In genomic region chr12:104923948-104924388, GRCm38 (mm10) we compare ENCODE assay signal across 10 mouse cellular contexts. TPM values are rescaled to one million over a fixed set of nuclear protein-coding genes. Genes with fewer than 3 reads are reported as not detected.
A peak's percentile ranks its signal among the peaks of the same experiment; 100 is the strongest.
DNase-seq lines count a peak whose midpoint lies in the region; ATAC-seq and TF ChIP-seq lines count a peak whose summit lies in the region.
"Had no signal": no experiment of that assay in that cellular context is flagged by ENCODE, and none has a peak within 500 bp of the region (broad histone marks: within the 10 kb centered on the region; RNA-seq: fewer than 3 reads in every experiment).

No protein-coding gene starts in this region.

- H3K27ac ChIP-seq in hindbrain, postnatal 0 days = peak overlapping the region; percentile 32
- H3K27ac ChIP-seq in hindbrain, embryonic 13.5 days = no peak overlapping the region
- H3K27ac ChIP-seq in limb, embryonic 14.5 days (replicated peaks; ENCODE audit: low read depth, low read length) = peak overlapping the region; percentile 79
- H3K27ac ChIP-seq in thymus, adult 2 months (ENCODE audit: control insufficient read depth, insufficient read depth, low read length) = no peak overlapping the region

- DNase-seq in hindbrain, postnatal 0 days (ENCODE audit: low spot score) = no peak
- DNase-seq in brain, embryonic 14.5 days (ENCODE audit: low read depth) = peak; percentile 37
- DNase-seq in gastrocnemius, postnatal 25 days = peak; percentile 23
- DNase-seq in limb, embryonic 14.5 days (ENCODE audit: low spot score) = peak; percentile 65
- DNase-seq in right cerebral cortex, adult 18-20 months = no peak
- no peak for DNase-seq in B cell, adult 2 months
- DNase-seq in thymus, adult 2 months = no peak
- DNase-seq: right cerebral cortex, postnatal 14 days had no signal

- no peak for ATAC-seq in hindbrain, postnatal 0 days
- no peak for ATAC-seq in hindbrain, embryonic 13.5 days (ENCODE audit: low FRiP score)
- peak; percentile 64 for ATAC-seq in limb, embryonic 14.5 days (ENCODE audit: low FRiP score, low read depth)

- H3K4me2 ChIP-seq in hindbrain, postnatal 0 days (ENCODE audit: low read depth, low read length) = no peak overlapping the region
- no peak overlapping the region for H3K4me2 ChIP-seq in hindbrain, embryonic 13.5 days
- H3K4me2 ChIP-seq in limb, embryonic 14.5 days (replicated peaks; ENCODE audit: low read depth, low read length, severe bottlenecking) = peak overlapping the region; percentile 22
- H3K4me2 ChIP-seq: liver, embryonic 11.5 days had no signal

- 43% methylated on average over 19 of the region's 19 CpGs for WGBS in hindbrain, postnatal 0 days
- WGBS in hindbrain, embryonic 13.5 days = 56% methylated on average over 19 of the region's 19 CpGs
- WGBS in limb, embryonic 14.5 days = 13% methylated on average over 19 of the region's 19 CpGs
- 31% methylated on average over 19 of the region's 19 CpGs for WGBS in thymus, adult 2 months

- H3K9me3 ChIP-seq in hindbrain, postnatal 0 days (ENCODE audit: low read length) = no peaks in the 10 kb centered on the region
- no peaks in the 10 kb centered on the region for H3K9me3 ChIP-seq in hindbrain, embryonic 13.5 days
- H3K9me3 ChIP-seq in limb, embryonic 14.5 days (ENCODE audit: control insufficient read depth, low read length) = no peaks in the 10 kb centered on the region

- TF ChIP-seq POLR2A in brain, embryonic 14.5 days (IDR thresholded peaks at IDR 0.05; ENCODE audit: borderline replicate concordance, extremely low read depth, insufficient read depth, insufficient read length, poor library complexity, severe bottlenecking) = no peak
- TF ChIP-seq POLR2A in limb, embryonic 14.5 days (IDR thresholded peaks at IDR 0.05; ENCODE audit: borderline replicate concordance, extremely low read depth, insufficient read depth, insufficient read length) = no peak
- no peak for TF ChIP-seq POLR2A in thymus, adult 2 months (IDR thresholded peaks at IDR 0.05; ENCODE audit: control insufficient read depth, extremely low read depth, insufficient read depth, low read length, poor library complexity)

- no peaks in the 10 kb centered on the region for H3K36me3 ChIP-seq in hindbrain, postnatal 0 days (ENCODE audit: insufficient read depth, low read length)
- H3K36me3 ChIP-seq in hindbrain, embryonic 13.5 days = no peaks in the 10 kb centered on the region
- H3K36me3 ChIP-seq in limb, embryonic 14.5 days (ENCODE audit: control insufficient read depth, insufficient read depth, low read length) = no peaks in the 10 kb centered on the region
- no peaks in the 10 kb centered on the region for H3K36me3 ChIP-seq in thymus, adult 2 months (ENCODE audit: control insufficient read depth, insufficient read depth, low read length)

- no peak for TF ChIP-seq CTCF in hindbrain, postnatal 0 days (IDR thresholded peaks at IDR 0.05; ENCODE audit: low read depth)
- no peak for TF ChIP-seq CTCF in brain, embryonic 14.5 days (IDR thresholded peaks at IDR 0.05; ENCODE audit: borderline replicate concordance, extremely low read depth, insufficient read depth, insufficient read length)
- TF ChIP-seq CTCF in thymus, adult 2 months (IDR thresholded peaks at IDR 0.05; ENCODE audit: borderline replicate concordance, control insufficient read depth, extremely low read depth, insufficient read depth, low read length, poor library complexity) = no peak

- no peak overlapping the region for H3K4me3 ChIP-seq in hindbrain, postnatal 0 days (ENCODE audit: low read length)
- no peak overlapping the region for H3K4me3 ChIP-seq in hindbrain, embryonic 13.5 days
- no peak overlapping the region for H3K4me3 ChIP-seq in limb, embryonic 14.5 days (replicated peaks; ENCODE audit: low read length)
- no peak overlapping the region for H3K4me3 ChIP-seq in thymus, adult 2 months (ENCODE audit: control insufficient read depth, insufficient read depth, low read length)

- H3K27me3 ChIP-seq in hindbrain, postnatal 0 days (ENCODE audit: insufficient read depth, low read length) = no peaks in the 10 kb centered on the region
- 0 out of 2 replicates have a peak, but pooled peaks cover 15% of the 10 kb centered on the region for H3K27me3 ChIP-seq in hindbrain, embryonic 13.5 days
- no peaks in the 10 kb centered on the region for H3K27me3 ChIP-seq in limb, embryonic 14.5 days (ENCODE audit: control insufficient read depth, insufficient read depth, low read length)
- H3K27me3 ChIP-seq in thymus, adult 2 months (ENCODE audit: control insufficient read depth, insufficient read depth, low read length) = no peaks in the 10 kb centered on the region

- H3K9ac ChIP-seq in hindbrain, postnatal 0 days (replicated peaks; ENCODE audit: low read length) = no peak overlapping the region
- H3K9ac ChIP-seq in hindbrain, embryonic 13.5 days = no peak overlapping the region
- 0 out of 2 replicates have a peak overlapping the region, but pooled peaks have one; percentile 12 for H3K9ac ChIP-seq in limb, embryonic 14.5 days (ENCODE audit: low read depth, low read length, severe bottlenecking)

- peaks cover 17% of the 10 kb centered on the region for H3K4me1 ChIP-seq in hindbrain, postnatal 0 days (ENCODE audit: insufficient read depth, low read length)
- peaks cover 33% of the 10 kb centered on the region for H3K4me1 ChIP-seq in hindbrain, embryonic 13.5 days (replicated peaks)
- peaks cover 16% of the 10 kb centered on the region for H3K4me1 ChIP-seq in limb, embryonic 14.5 days (ENCODE audit: control insufficient read depth, insufficient read depth, low read length)
- H3K4me1 ChIP-seq in thymus, adult 2 months (replicated peaks; ENCODE audit: control insufficient read depth, insufficient read depth, low read length) = no peaks in the 10 kb centered on the region

RNA-seq across cellular contexts. Expression of gene Clmn, which starts 59.1 kb away (rescaled TPM):
- 2.6 and 3.1 TPM in 2 replicates for total RNA-seq in hindbrain, postnatal 0 days (2014; rRNA removed)
- polyA plus RNA-seq in hindbrain, postnatal 0 days (2015; fragmentation: Nextera tagmentation; extraction: Ambion mirVana) = 1.7 and 2.6 TPM in 2 replicates
- polyA plus RNA-seq in hindbrain, embryonic 13.5 days (2015; fragmentation: Nextera tagmentation; extraction: Ambion mirVana) = 1.2 and 2.1 TPM in 2 replicates
- 2.1 and 3.2 TPM in 2 replicates for polyA plus RNA-seq in brain, embryonic 14.5 days (2012; rRNA removed)
- total RNA-seq in gastrocnemius, postnatal 25 days (2021) = 1 to 10 TPM; 2.6 to 4.2 TPM
- 8.1 and 9.0 TPM in 2 replicates for polyA plus RNA-seq in limb, embryonic 14.5 days (2012; rRNA removed)
- polyA plus RNA-seq in limb, embryonic 14.5 days (2014; fragmentation: Nextera tagmentation; extraction: Ambion mirVana) = 2.9 and 3.9 TPM in 2 replicates
- polyA plus RNA-seq in thymus, adult 2 months (2012; rRNA removed) = 0.75 and 1.0 TPM in 2 replicates

Comparison
In these comparisons a context has a peak if more than half of its experiments do, and no peak if none do; other contexts are left out.
1. H3K27ac ChIP-seq: peak in hindbrain, postnatal 0 days (single experiment) and limb, embryonic 14.5 days (single experiment); none in hindbrain, embryonic 13.5 days (single experiment) and thymus, adult 2 months (single experiment).
2. DNase-seq: peak in brain, embryonic 14.5 days (single experiment), gastrocnemius, postnatal 25 days (single experiment) and limb, embryonic 14.5 days (single experiment); none in hindbrain, postnatal 0 days (single experiment), right cerebral cortex, adult 18-20 months (single experiment), B cell, adult 2 months (0 of 2) and thymus, adult 2 months (single experiment).